Mouse (Mus musculus) heart, adult 2 months (tissue): ENCODE measurements at regions not wholly inside any gene's neighbourhood (a gene's known extent, or its start where the extent isn't known, plus 50 kb on each side); places are given as distances from the start of the nearest gene placed in this dataset.

ENCODE experiments used
- EP300 ChIP-seq: fragments of 200-500 bp; IDR thresholded peaks from 2 replicates; pipeline ENCODE4 v1.6.1; 2011; ENCODE audit warnings: low read depth, low read length, control low read depth; ENCODE audit not compliant: insufficient read depth
- POLR2A ChIP-seq: fragments of 200-500 bp; IDR thresholded peaks from 2 replicates; pipeline ENCODE4 v1.6.1; 2011; ENCODE audit warnings: mild to moderate bottlenecking, low read depth, low read length, control low read depth; ENCODE audit not compliant: insufficient read depth

DNA sequence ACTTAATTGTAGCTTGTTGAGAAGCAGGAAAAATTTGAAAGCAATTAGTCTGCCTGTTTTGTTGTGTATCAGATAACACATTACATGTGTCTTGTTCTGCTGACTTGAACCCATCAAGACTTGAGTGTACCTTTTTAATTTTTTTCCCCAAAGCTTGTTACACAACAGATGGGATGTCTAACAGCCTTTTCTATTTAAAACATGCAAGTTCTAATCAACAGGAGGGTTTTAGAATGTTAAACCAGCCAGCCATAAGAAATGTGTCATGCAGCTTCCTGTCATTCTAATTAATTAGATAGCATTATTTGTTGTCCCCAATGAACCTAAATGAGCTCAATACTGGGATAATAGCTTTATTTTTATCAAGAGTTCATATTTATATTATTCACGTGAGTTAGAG is 1023.0 kb downstream of the Pcdh7 start:
- TF ChIP-seq EP300: no peak
- no peak for TF ChIP-seq POLR2A
